Mouse (Mus musculus) C2C12 (cell line): ENCODE results near the gene Tab1. TPM values are rescaled to one million over a fixed set of nuclear protein-coding genes. Genes with fewer than 3 reads are reported as not detected.
A peak's percentile ranks its signal among the peaks of the same experiment; 100 is the strongest.

Source experiments
- H3K27me3 ChIP-seq: one replicate; pipeline ENCODE4 v1.6.1; 2011; ENCODE audit not compliant: control insufficient read depth, insufficient read depth, insufficient read length
- H3K36me3 ChIP-seq: one replicate; pipeline ENCODE4 v1.6.1; 2011; ENCODE audit not compliant: control insufficient read depth, insufficient read depth
- H3K4me3 ChIP-seq: one replicate; pipeline ENCODE4 v1.5.1; 2011; ENCODE audit warnings: mild to moderate bottlenecking, control low read depth; ENCODE audit not compliant: poor library complexity, insufficient read depth, severe bottlenecking
- H3K79me2 ChIP-seq: one replicate; pipeline ENCODE4 v1.6.1; 2011; ENCODE audit not compliant: control insufficient read depth, insufficient read depth
- H3K79me3 ChIP-seq: one replicate; pipeline ENCODE4 v1.6.1; 2011; ENCODE audit warnings: low read depth, control low read depth
- H3ac ChIP-seq: one replicate; pipeline ENCODE3; 2011; ENCODE audit warnings: low read depth; ENCODE audit not compliant: control insufficient read depth, insufficient read length
- CEBPB ChIP-seq: IDR thresholded peaks from one replicate; pipeline ENCODE4 v1.6.1; 2011; ENCODE audit warnings: low read depth, mild to moderate bottlenecking, control low read depth, moderate library complexity
- CTCF ChIP-seq: IDR thresholded peaks from one replicate; pipeline ENCODE4 v1.5.1; 2011; ENCODE audit not compliant: control insufficient read depth, insufficient read depth, insufficient read length
- FOSL1 ChIP-seq: IDR thresholded peaks from one replicate; pipeline ENCODE4 v1.8.0; 2011; ENCODE audit warnings: mild to moderate bottlenecking, low read length; ENCODE audit not compliant: poor library complexity, insufficient read depth, severe bottlenecking
- MAX ChIP-seq: IDR thresholded peaks from one replicate; pipeline ENCODE4 v1.6.1; 2011; ENCODE audit warnings: mild to moderate bottlenecking, control low read depth
- MYOD1 ChIP-seq: IDR thresholded peaks from one replicate; pipeline ENCODE4 v1.6.1; 2011; ENCODE audit warnings: low read depth; ENCODE audit not compliant: control insufficient read depth, insufficient read length
- MYOG ChIP-seq: IDR thresholded peaks from one replicate; pipeline ENCODE4 v1.6.1; 2011; ENCODE audit not compliant: control insufficient read depth, insufficient read length; ENCODE audit errors: extremely low read depth
- USF1 ChIP-seq: IDR thresholded peaks from one replicate; pipeline ENCODE4 v1.6.1; 2011; ENCODE audit warnings: low read depth, mild to moderate bottlenecking, control low read depth, moderate library complexity
- polyA plus RNA-seq: library from polyadenylated mRNA; unstranded; fragments of >200 nt; fragmentation: generic; extraction: Trizol; gene quantifications from one replicate; pipeline ENCODE4 v1.2.1, GENCODE M21; 2012; ENCODE audit warnings: missing spikeins

Gene Tab1
- polyA plus RNA-seq, 1 experiment: 30.2 TPM

- Histone ChIP-seq H3ac (no peak overlapping the region), H3K4me3 (no peak overlapping the region), H3K79me2 (no peaks in the 10 kb centered on the region), H3K27me3 (no peaks in the 10 kb centered on the region), H3K36me3 (no peaks in the 10 kb centered on the region), H3K79me3 (no peaks in the 10 kb centered on the region)
- TF ChIP-seq MYOD1 (no peak), MAX (no peak), CEBPB (no peak), USF1 (no peak), CTCF (no peak), MYOG (no peak), FOSL1 (no peak)
Measured at GRCm38 (mm10) chr15:80094201-80094600, 38.7 kb upstream of the Tab1 start.

- H3K4me3 ChIP-seq: no peak overlapping the region
- no peak overlapping the region for H3ac ChIP-seq
- no peaks in the 10 kb centered on the region for H3K79me3 ChIP-seq
- H3K36me3 ChIP-seq: no peaks in the 10 kb centered on the region
- TF ChIP-seq MYOG (no peak), MAX (no peak), USF1 (no peak)
- H3K27me3 ChIP-seq: no peaks in the 10 kb centered on the region
- H3K79me2 ChIP-seq: no peaks in the 10 kb centered on the region
Measured at GRCm38 (mm10) chr15:80095596-80095995, 37.3 kb upstream of the Tab1 start.

GRCm38 (mm10) chr15:80096406-80096805 is 36.5 kb upstream of the Tab1 start:
- Histone ChIP-seq H3K79me3 (no peaks in the 10 kb centered on the region), H3K4me3 (no peak overlapping the region), H3ac (no peak overlapping the region), H3K79me2 (no peaks in the 10 kb centered on the region), H3K27me3 (no peaks in the 10 kb centered on the region), H3K36me3 (no peaks in the 10 kb centered on the region)
- TF ChIP-seq CEBPB (no peak), MAX (no peak), USF1 (no peak), CTCF (no peak), MYOG (no peak), FOSL1 (no peak), MYOD1 (no peak)

- Histone ChIP-seq H3K27me3 (no peaks in the 10 kb centered on the region), H3K36me3 (no peaks in the 10 kb centered on the region), H3K79me3 (no peaks in the 10 kb centered on the region), H3ac (no peak overlapping the region), H3K79me2 (no peaks in the 10 kb centered on the region), H3K4me3 (no peak overlapping the region)
- TF ChIP-seq MYOD1 (no peak), MYOG (no peak), USF1 (no peak), CTCF (no peak)
Measured at GRCm38 (mm10) chr15:80096946-80097881, 35.7 kb upstream of the Tab1 start.

GRCm38 (mm10) chr15:80097999-80098461 is 34.9 kb upstream of the Tab1 start:
- no peaks in the 10 kb centered on the region for H3K79me3 ChIP-seq
- no peak for TF ChIP-seq MYOD1
- no peak for TF ChIP-seq MAX
- no peak for TF ChIP-seq CTCF
- no peaks in the 10 kb centered on the region for H3K79me2 ChIP-seq
- no peaks in the 10 kb centered on the region for H3K36me3 ChIP-seq
- no peaks in the 10 kb centered on the region for H3K27me3 ChIP-seq
- H3K4me3 ChIP-seq: no peak overlapping the region
- no peak overlapping the region for H3ac ChIP-seq

- H3K79me2 ChIP-seq: no peaks in the 10 kb centered on the region
- H3K79me3 ChIP-seq: no peaks in the 10 kb centered on the region
- TF ChIP-seq FOSL1 (peak; percentile 39), USF1 (peak; percentile 83), MAX (no peak), MYOG (no peak), CTCF (no peak), MYOD1 (peak; percentile 39)
- no peaks in the 10 kb centered on the region for H3K36me3 ChIP-seq
- no peak overlapping the region for H3K4me3 ChIP-seq
- no peaks in the 10 kb centered on the region for H3K27me3 ChIP-seq
- peak overlapping the region; percentile 46 for H3ac ChIP-seq
Measured at GRCm38 (mm10) chr15:80098809-80099208, 34.1 kb upstream of the Tab1 start.
